Mouse (Mus musculus) stomach, postnatal 0 days (tissue): Measurements from ENCODE around the gene Fsd1. TPM values are rescaled to one million over a fixed set of nuclear protein-coding genes. Genes with fewer than 3 reads are reported as not detected.

Experiments used
- ATAC-seq: fragments of 200-750 bp; cut with Nextera tagmentation; 2 replicates; pipeline ENCODE4 v1.8.0; 2017; ENCODE audit not compliant: low FRiP score, low TSS enrichment
- DNase-seq: peaks from one replicate; pipeline ENCODE4 v3.0.0-alpha.2; 2016; ENCODE audit warnings: low spot score
- H3K27ac ChIP-seq: fragments of 300-500 bp; sonication (generic); replicated peaks from 2 replicates; pipeline ENCODE4 v1.5.1; 2014; ENCODE audit warnings: mild to moderate bottlenecking, control low read depth
- H3K27me3 ChIP-seq: fragments of 300-500 bp; sonication (generic); 2 replicates; pipeline ENCODE4 v1.6.1; 2014; ENCODE audit warnings: low read length; ENCODE audit not compliant: control insufficient read depth, insufficient read depth
- H3K36me3 ChIP-seq: fragments of 300-500 bp; sonication (generic); 2 replicates; pipeline ENCODE4 v1.6.1; 2014; ENCODE audit warnings: low read length, mixed read lengths; ENCODE audit not compliant: control insufficient read depth, insufficient read depth
- H3K4me1 ChIP-seq: fragments of 300-500 bp; sonication (generic); replicated peaks from 2 replicates; pipeline ENCODE4 v1.6.1; 2014; ENCODE audit warnings: antibody characterized with exemption; ENCODE audit not compliant: control insufficient read depth, insufficient read depth
- H3K4me2 ChIP-seq: fragments of 300-500 bp; sonication (generic); replicated peaks from 2 replicates; pipeline ENCODE4 v1.6.1; 2014; ENCODE audit warnings: low read depth, mild to moderate bottlenecking, control low read depth, moderate library complexity
- H3K4me3 ChIP-seq: fragments of 300-500 bp; sonication (generic); 2 replicates; pipeline ENCODE4 v1.5.1; 2014; ENCODE audit warnings: low read depth, low read length, control low read depth
- H3K9ac ChIP-seq: fragments of 300-500 bp; sonication (generic); 2 replicates; pipeline ENCODE4 v1.6.1; 2014; ENCODE audit warnings: mild to moderate bottlenecking, low read length, control low read depth, mixed read lengths
- H3K9me3 ChIP-seq: fragments of 300-500 bp; sonication (generic); 2 replicates; pipeline ENCODE4 v1.6.1; 2016; ENCODE audit warnings: low read length; ENCODE audit not compliant: control insufficient read depth
- CTCF ChIP-seq: IDR thresholded peaks from 2 replicates; pipeline ENCODE4 v1.5.1; 2016; ENCODE audit warnings: antibody characterized with exemption, low read depth, mild to moderate bottlenecking, moderate library complexity
- EP300 ChIP-seq: optimal IDR thresholded peaks from 2 replicates; pipeline ENCODE3; 2016; ENCODE audit warnings: antibody characterized with exemption
- whole genome bisulfite sequencing: fragments of 180-500 bp; shearing (Covaris S2); extraction: QIAGEN DNeasy Blood & Tissue Kit; methylation state at CpG from one replicate; pipeline ENCODE4 v1.1.7; 2014; 5-methylcytosine and 5-hydroxymethylcytosine counted together
- polyA plus RNA-seq: library from polyadenylated mRNA; unstranded; fragments of >200 nt; fragmentation: Nextera tagmentation; extraction: Ambion mirVana; gene quantifications from 2 replicates; pipeline ENCODE4 v1.2.1, GENCODE M21; 2015

Gene Fsd1
- polyA plus RNA-seq, 1 experiment from 2014 or later: 3.5 TPM

DNA sequence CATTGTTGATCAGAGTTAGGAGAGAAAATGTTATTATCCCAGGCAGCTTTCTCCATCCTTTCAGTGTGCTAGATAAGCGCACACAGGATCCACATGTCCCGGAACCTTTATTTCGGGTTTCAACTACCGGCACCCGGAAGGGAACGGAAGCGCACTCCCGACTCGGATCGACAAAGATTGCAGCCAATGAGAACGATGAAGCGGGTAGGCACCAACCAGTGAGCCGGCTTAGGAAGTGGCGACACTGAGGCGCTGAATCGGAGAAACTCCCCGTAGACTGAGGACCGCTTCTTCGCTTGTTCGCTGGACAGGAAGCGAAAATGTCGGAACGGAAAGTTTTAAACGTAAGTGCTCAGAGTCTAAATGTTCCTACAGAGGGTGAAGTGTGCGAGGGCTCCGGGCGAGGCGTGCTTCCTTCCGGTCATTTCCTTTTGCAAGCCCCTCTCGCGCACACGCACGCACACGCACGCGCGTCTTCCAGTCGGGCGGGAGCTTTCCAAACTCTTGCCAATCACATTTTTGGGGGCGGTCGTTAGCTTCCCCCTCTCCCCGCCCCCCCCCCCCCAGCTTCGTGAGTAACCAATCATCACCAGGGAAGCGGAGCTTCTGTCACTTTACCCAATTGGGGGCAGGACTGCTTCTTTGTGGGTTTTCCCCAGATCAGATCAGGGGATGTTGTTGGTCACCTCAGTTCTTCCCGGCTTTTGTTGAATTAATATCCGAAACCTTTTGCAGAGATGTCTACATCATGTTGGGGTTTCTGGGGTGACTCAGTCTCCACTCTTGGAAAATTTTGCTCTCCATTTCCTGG, 27.2 kb upstream of the Fsd1 start, which contains the start of gene Yju2:
Gene Yju2 (plus strand): TSS at position 182 of the 811 bp plus-strand sequence.
- Histone ChIP-seq H3K27ac (peak within 1 kb of the TSS; percentile 94), H3K9me3 (no peaks in the 10 kb centered on the region), H3K9ac (peak within 1 kb of the TSS; percentile 63), H3K36me3 (peaks cover 4% of the 10 kb centered on the region; the same call in 1 of the 2 replicates), H3K4me1 (0 out of 2 replicates have a peak, but pooled peaks cover 4% of the 10 kb centered on the region), H3K4me3 (peak within 1 kb of the TSS; percentile 57), H3K27me3 (no peaks in the 10 kb centered on the region), H3K4me2 (peak within 1 kb of the TSS; percentile 58)
- TF ChIP-seq CTCF (no peak), EP300 (peak; percentile 82)
- ATAC-seq (peak; percentile 96), DNase-seq (peak; percentile 93)
- under 1% methylated on average over 46 of the region's 46 CpGs for WGBS

DNA sequence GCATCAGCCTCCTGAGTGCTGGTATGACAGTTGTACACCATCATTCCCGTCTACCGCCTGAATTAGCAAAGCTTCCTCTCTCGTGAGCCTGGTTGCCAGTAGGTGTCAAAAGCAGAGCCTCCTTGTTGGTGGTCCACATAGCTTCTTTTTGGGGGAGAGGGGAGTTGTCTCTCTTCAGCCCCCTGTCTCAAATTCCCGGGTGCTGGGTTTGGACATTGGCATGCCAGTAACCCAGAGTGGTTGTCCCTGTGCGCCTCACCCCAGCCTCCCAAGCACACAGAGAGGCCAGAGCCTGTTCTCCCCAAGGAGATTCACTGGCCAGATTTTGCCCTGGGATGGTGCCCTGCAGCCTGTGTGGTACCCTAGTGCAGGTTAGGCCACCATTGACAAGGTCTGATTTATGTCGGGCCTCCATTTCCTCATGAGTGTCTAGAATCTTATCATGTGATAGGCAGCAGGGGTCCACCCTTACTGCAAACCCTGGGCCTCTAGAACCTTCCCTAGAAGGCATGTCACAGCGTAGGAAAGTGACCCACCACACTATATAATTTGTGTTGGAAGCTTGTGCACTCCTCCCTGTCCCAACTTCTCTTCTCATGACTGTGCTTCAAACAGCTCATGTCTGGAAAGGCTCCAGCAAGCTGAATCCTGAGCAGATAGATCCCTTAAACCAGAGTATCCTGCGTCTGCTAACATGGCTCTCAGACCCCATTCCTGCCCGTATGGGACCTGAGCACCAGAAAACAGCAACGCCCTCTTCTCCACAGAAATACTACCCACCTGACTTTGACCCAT, 26.2 kb upstream of the Fsd1 start:
- Histone ChIP-seq H3K9me3 (no peaks in the 10 kb centered on the region), H3K27ac (peak overlapping the region; percentile 14; the same call in 1 of the 2 replicates), H3K9ac (peak overlapping the region; percentile 41), H3K4me3 (peak overlapping the region; percentile 57), H3K36me3 (peaks cover 6% of the 10 kb centered on the region; the same call in 1 of the 2 replicates), H3K27me3 (no peaks in the 10 kb centered on the region), H3K4me1 (0 out of 2 replicates have a peak, but pooled peaks cover 4% of the 10 kb centered on the region), H3K4me2 (peak overlapping the region; percentile 47)
- TF ChIP-seq EP300 (no peak), CTCF (no peak)
- ATAC-seq (no peak), DNase-seq (no peak)
- WGBS: 71% methylated on average over 10 of the region's 10 CpGs

DNA sequence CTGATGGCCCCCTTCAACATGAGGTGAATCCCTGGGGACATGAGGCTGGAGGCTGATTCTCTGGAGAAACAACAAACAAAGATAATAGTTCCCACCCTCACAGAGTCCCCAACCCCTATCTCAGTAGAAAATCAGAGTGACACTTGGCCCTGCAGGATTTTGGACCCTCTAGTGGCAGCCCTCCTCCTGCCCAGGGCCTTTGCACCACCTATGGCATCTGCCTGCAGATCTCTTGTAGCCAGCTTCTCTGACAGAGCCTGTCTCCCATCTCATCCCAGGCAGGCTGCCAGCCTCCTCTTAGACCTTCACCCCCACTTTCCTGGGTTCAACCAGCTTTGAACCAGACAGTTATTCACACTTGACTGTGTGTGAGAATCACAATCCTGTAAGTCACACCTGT, 25.5 kb upstream of the Fsd1 start:
- no peaks in the 10 kb centered on the region for H3K27me3 ChIP-seq
- H3K27ac ChIP-seq: no peak overlapping the region
- H3K36me3 ChIP-seq: peaks cover 9% of the 10 kb centered on the region; the same call in 1 of the 2 replicates
- H3K4me3 ChIP-seq: no peak overlapping the region
- ATAC-seq (no peak), DNase-seq (no peak)
- no peak for TF ChIP-seq CTCF
- TF ChIP-seq EP300: no peak
- no peak overlapping the region for H3K9ac ChIP-seq
- no peaks in the 10 kb centered on the region for H3K9me3 ChIP-seq
- no peak overlapping the region for H3K4me2 ChIP-seq
- 0 out of 2 replicates have a peak, but pooled peaks cover 4% of the 10 kb centered on the region for H3K4me1 ChIP-seq

DNA sequence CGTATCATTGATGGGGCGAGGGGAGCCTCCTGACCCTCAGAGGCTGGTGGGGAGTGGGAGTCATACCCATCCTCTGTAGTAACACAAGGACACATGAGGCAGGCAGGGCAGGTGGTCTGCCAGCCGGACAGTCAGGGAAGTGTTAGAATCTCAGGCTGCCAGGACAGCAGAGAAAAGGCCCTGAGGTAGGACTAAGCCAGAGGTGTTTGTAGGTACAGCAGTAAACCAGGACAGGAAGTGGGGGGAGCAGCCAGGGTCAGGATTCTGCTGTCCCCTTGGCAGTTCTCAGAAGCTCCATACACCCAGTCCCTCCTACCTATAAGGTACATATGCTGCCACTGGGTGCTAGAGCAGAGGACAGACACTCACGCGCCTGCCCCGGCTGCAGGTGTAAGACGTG, 24.7 kb upstream of the Fsd1 start:
- WGBS: 94% methylated on average over 7 of the region's 7 CpGs
- Histone ChIP-seq H3K4me2 (no peak overlapping the region), H3K9me3 (no peaks in the 10 kb centered on the region), H3K4me1 (0 out of 2 replicates have a peak, but pooled peaks cover 4% of the 10 kb centered on the region), H3K27ac (no peak overlapping the region), H3K9ac (no peak overlapping the region), H3K4me3 (no peak overlapping the region), H3K36me3 (peaks cover 13% of the 10 kb centered on the region), H3K27me3 (no peaks in the 10 kb centered on the region)
- DNase-seq: no peak
- ATAC-seq: no peak
- TF ChIP-seq EP300 (no peak), CTCF (no peak)

DNA sequence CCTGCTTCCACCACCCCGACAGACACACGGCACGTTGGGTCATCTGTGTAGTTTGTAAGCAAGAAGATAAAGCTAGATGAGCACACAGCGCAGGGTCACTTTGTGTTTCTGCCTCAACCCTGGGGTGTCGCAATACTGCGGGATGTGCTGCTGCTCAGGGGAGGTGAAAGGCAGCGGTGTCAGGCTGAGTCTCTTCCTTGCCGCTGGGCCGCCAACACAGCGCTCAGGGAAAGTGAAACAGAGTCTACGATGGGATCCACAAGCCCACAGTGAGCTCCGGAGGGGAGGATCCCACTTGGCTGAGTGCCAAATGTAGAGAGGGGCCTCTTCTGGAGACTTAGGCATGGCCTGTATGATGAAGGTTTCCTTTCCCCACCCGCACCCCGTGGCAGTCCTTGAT, 23.1 kb upstream of the Fsd1 start:
- WGBS: 67% methylated on average over 14 of the region's 14 CpGs
- no peak for TF ChIP-seq EP300
- no peak for TF ChIP-seq CTCF
- H3K4me1 ChIP-seq: 0 out of 2 replicates have a peak, but pooled peaks cover 4% of the 10 kb centered on the region
- H3K4me2 ChIP-seq: no peak overlapping the region
- ATAC-seq: no peak
- H3K4me3 ChIP-seq: no peak overlapping the region
- peak; percentile 16 for DNase-seq
- peaks cover 22% of the 10 kb centered on the region for H3K36me3 ChIP-seq
- H3K9ac ChIP-seq: no peak overlapping the region
- no peak overlapping the region for H3K27ac ChIP-seq
- H3K9me3 ChIP-seq: no peaks in the 10 kb centered on the region
- H3K27me3 ChIP-seq: no peaks in the 10 kb centered on the region
